Mouse (Mus musculus) heart, embryonic 11.5 days (tissue): ENCODE measurements at regions not wholly inside any gene's neighbourhood (a gene's known extent, or its start where the extent isn't known, plus 50 kb on each side); places are given as distances from the start of the nearest gene placed in this dataset.

Experiments used
- ATAC-seq: fragments of 200-750 bp; cut with Nextera tagmentation; replicated peaks from 2 replicates; pipeline ENCODE4 v1.8.0; 2017; ENCODE audit warnings: moderate library complexity; ENCODE audit not compliant: insufficient number of reproducible peaks, low FRiP score, low TSS enrichment
- H3K27ac ChIP-seq: fragments of 300-500 bp; sonication (generic); 2 replicates; pipeline ENCODE4 v1.5.1; 2014; ENCODE audit warnings: mild to moderate bottlenecking, low read depth, low read length
- H3K27me3 ChIP-seq: fragments of 300-500 bp; sonication (generic); 2 replicates; pipeline ENCODE4 v1.6.1; 2014; ENCODE audit warnings: mild to moderate bottlenecking, low read length, mixed read lengths; ENCODE audit not compliant: control insufficient read depth, insufficient read depth
- H3K36me3 ChIP-seq: fragments of 300-500 bp; sonication (generic); 2 replicates; pipeline ENCODE4 v1.6.1; 2014; ENCODE audit warnings: mild to moderate bottlenecking, low read length, moderate library complexity, mixed read lengths; ENCODE audit not compliant: control insufficient read depth, insufficient read depth
- H3K4me1 ChIP-seq: fragments of 300-500 bp; sonication (generic); 2 replicates; pipeline ENCODE4 v1.6.1; 2014; ENCODE audit warnings: low read length; ENCODE audit not compliant: control insufficient read depth, insufficient read depth
- H3K4me2 ChIP-seq: fragments of 300-500 bp; sonication (generic); 2 replicates; pipeline ENCODE4 v1.6.1; 2014; ENCODE audit warnings: mild to moderate bottlenecking, moderate library complexity
- H3K4me3 ChIP-seq: fragments of 300-500 bp; sonication (generic); 2 replicates; pipeline ENCODE4 v1.5.1; 2014; ENCODE audit warnings: low read depth, low read length
- H3K9ac ChIP-seq: fragments of 300-500 bp; sonication (generic); 2 replicates; pipeline ENCODE4 v1.6.1; 2014; ENCODE audit warnings: mild to moderate bottlenecking, low read depth, low read length, moderate library complexity
- H3K9me3 ChIP-seq: fragments of 300-500 bp; sonication (generic); replicated peaks from 2 replicates; pipeline ENCODE4 v1.6.1; 2016; ENCODE audit warnings: low read length; ENCODE audit not compliant: control insufficient read depth
- WGBS: fragments of 180-500 bp; shearing (Covaris S2); extraction: QIAGEN DNeasy Blood & Tissue Kit; methylation state at CpG from one replicate; pipeline ENCODE4 v1.1.7; 2014; ENCODE audit not compliant: insufficient replicate concordance; 5-methylcytosine and 5-hydroxymethylcytosine counted together

- 64% methylated on average over 9 of the region's 9 CpGs for WGBS
Observed at GRCm38 (mm10) chr1:156990112-156990511, 50.7 kb upstream of the Ralgps2 start.

GRCm38 (mm10) chr1:156989149-156989785 is 49.8 kb upstream of the Ralgps2 start:
- 82% methylated on average over 10 of the region's 10 CpGs for WGBS
- Histone ChIP-seq H3K36me3 (no peaks in the 10 kb centered on the region), H3K4me2 (no peak overlapping the region), H3K9me3 (no peaks in the 10 kb centered on the region), H3K4me1 (peaks cover 22% of the 10 kb centered on the region), H3K27me3 (no peaks in the 10 kb centered on the region), H3K27ac (no peak overlapping the region), H3K9ac (no peak overlapping the region), H3K4me3 (no peak overlapping the region)
- no peak for ATAC-seq

More at GRCm38 (mm10) chr1:156990112-156990511, 50.7 kb upstream of the Ralgps2 start:
- ATAC-seq, result no peak
- Histone ChIP-seq H3K9ac (no peak overlapping the region), H3K4me3 (no peak overlapping the region), H3K36me3 (no peaks in the 10 kb centered on the region), H3K4me1 (peaks cover 20% of the 10 kb centered on the region), H3K4me2 (no peak overlapping the region), H3K9me3 (no peaks in the 10 kb centered on the region), H3K27ac (no peak overlapping the region), H3K27me3 (no peaks in the 10 kb centered on the region)
